Mouse (Mus musculus) gastrocnemius, postnatal 36 days (tissue): ENCODE results near the gene Cd19. TPM values are rescaled to one million over a fixed set of nuclear protein-coding genes. Genes with fewer than 3 reads are reported as not detected.

Experiments used
- DNase-seq, 2 experiments: peaks; one replicate each; pipeline ENCODE4 v3.0.0; 2022
- intact Hi-C: fragments of 180-260 bp; cut with DNase I; formaldehyde crosslinking; loops from one replicate; pipeline ENCODE4 v1.15.1; 2025
- long read RNA-seq, 2 experiments: library from polyadenylated mRNA; stranded (forward); transcript quantifications; one replicate each; pipeline ENCODE4 v2.0.0; 2021
- total RNA-seq, 2 experiments: library from RNA; stranded (reverse); gene quantifications; 2 replicates each; pipeline ENCODE4 v1.2.3; 2021

Cd19 gene
- not detected for total RNA-seq
- long read RNA-seq, experiment 1 = 0 reads
- long read RNA-seq, experiment 2 = 0 reads

GRCm38 (mm10) chr7:126414725-126415124, at the start of gene Cd19:
Gene Cd19 (minus strand): TSS chr7:126414889.
- intact Hi-C loops = no loop called here
- DNase-seq = no peak

GRCm38 (mm10) chr7:126464121-126464520, 49.4 kb upstream of the Cd19 start:
- DNase-seq = peak; percentile 67 to 68
- intact Hi-C loops = no loop called here

- DNase-seq = no peak
- intact Hi-C loops = no loop called here
These were observed 48.9 kb upstream of the Cd19 start for GRCm38 (mm10) chr7:126463547-126463946.

GRCm38 (mm10) chr7:126463004-126463403, 48.3 kb upstream of the Cd19 start, which contains the start of gene Atp2a1:
Gene Atp2a1 (minus strand): TSS chr7:126463108.
- peak; percentile 59 to 75 for DNase-seq
- intact Hi-C loops = no loop called here

GRCm38 (mm10) chr7:126461626-126462025, 46.9 kb upstream of the Cd19 start:
- intact Hi-C loops = no loop called here
- DNase-seq = no peak

- no peak for DNase-seq
- intact Hi-C loops = no loop called here
These were observed 46.1 kb upstream of the Cd19 start for GRCm38 (mm10) chr7:126460623-126461399.

- intact Hi-C loops = no loop called here
- peak; percentile 51 to 60 for DNase-seq
These were observed 44.3 kb upstream of the Cd19 start for GRCm38 (mm10) chr7:126458844-126459618.

- intact Hi-C loops = no loop called here
- peak in 1 of 2 experiments; percentile 0 for DNase-seq
These were observed 43.5 kb upstream of the Cd19 start for GRCm38 (mm10) chr7:126458225-126458624.

- intact Hi-C loops = no loop called here
- DNase-seq = no peak
These were observed 41.9 kb upstream of the Cd19 start for GRCm38 (mm10) chr7:126456382-126457266.

- intact Hi-C loops = no loop called here
- DNase-seq = no peak
These were observed 40.6 kb upstream of the Cd19 start for GRCm38 (mm10) chr7:126455242-126455641.

GRCm38 (mm10) chr7:126453861-126454260, 39.2 kb upstream of the Cd19 start:
- DNase-seq = no peak
- intact Hi-C loops = no loop called here

- DNase-seq = no peak
- intact Hi-C loops = no loop called here
These were observed 37.6 kb upstream of the Cd19 start for GRCm38 (mm10) chr7:126452244-126452643.

- intact Hi-C loops = no loop called here
- DNase-seq = peak in 1 of 2 experiments; percentile 19
These were observed 36.0 kb upstream of the Cd19 start for GRCm38 (mm10) chr7:126450641-126451040.

- intact Hi-C loops = no loop called here
- peak in 1 of 2 experiments; percentile 25 for DNase-seq
These were observed 35.3 kb upstream of the Cd19 start for GRCm38 (mm10) chr7:126449991-126450390.

- DNase-seq = peak in 1 of 2 experiments; percentile 18
These were observed 33.8 kb upstream of the Cd19 start for GRCm38 (mm10) chr7:126448481-126448880.

GRCm38 (mm10) chr7:126446217-126446616, 31.5 kb upstream of the Cd19 start:
- intact Hi-C loops = no loop called here

More at GRCm38 (mm10) chr7:126448481-126448880, 33.8 kb upstream of the Cd19 start:
- intact Hi-C loops = no loop called here

GRCm38 (mm10) chr7:126445104-126445815, 30.6 kb upstream of the Cd19 start:
- peak; percentile 6 to 36 for DNase-seq

More at GRCm38 (mm10) chr7:126446217-126446616, 31.5 kb upstream of the Cd19 start:
- DNase-seq = peak in 1 of 2 experiments; percentile 6

GRCm38 (mm10) chr7:126444536-126444935, 29.8 kb upstream of the Cd19 start:
- peak in 1 of 2 experiments; percentile 60 for DNase-seq
- intact Hi-C loops = no loop called here

More at GRCm38 (mm10) chr7:126445104-126445815, 30.6 kb upstream of the Cd19 start:
- intact Hi-C loops = no loop called here

GRCm38 (mm10) chr7:126443997-126444396, 29.3 kb upstream of the Cd19 start:
- intact Hi-C loops = no loop called here
- peak in 1 of 2 experiments; percentile 42 for DNase-seq
